Mouse (Mus musculus) left cerebral cortex, postnatal 14 days (tissue): ENCODE measurements around the gene Sox5. TPM values are rescaled to one million over a fixed set of nuclear protein-coding genes. Genes with fewer than 3 reads are reported as not detected.
A peak's percentile ranks its signal among the peaks of the same experiment; 100 is the strongest.

Experiments
- DNase-seq, 2 experiments: peaks; one replicate each; pipeline ENCODE4 v3.0.0; 2021 to 2022; ENCODE audit warnings: low spot score in 2 of 2, mixed read lengths in 1 of 2
- intact Hi-C: fragments of 180-260 bp; cut with DNase I; formaldehyde crosslinking; loops from one replicate; pipeline ENCODE4 v1.15.1; 2025
- total RNA-seq, 2 experiments: library from RNA; stranded (reverse); gene quantifications; 2 replicates each; pipeline ENCODE4 v1.2.3; 2021

Gene Sox5
- total RNA-seq, 2 experiments from 2014 or later: 63.8 to 68.3 TPM

GRCm38 (mm10) chr6:144048201-144048924, 733.4 kb downstream of the Sox5 start:
- intact Hi-C loops: no loop called here
- DNase-seq: no peak

- DNase-seq: peak; percentile 12 to 32
- intact Hi-C loops: no loop called here
Observed at GRCm38 (mm10) chr6:144045503-144045902, 736.3 kb downstream of the Sox5 start.

GRCm38 (mm10) chr6:144044381-144044780, 737.4 kb downstream of the Sox5 start:
- intact Hi-C loops: no loop called here
- DNase-seq: no peak

- intact Hi-C loops: no loop called here
- DNase-seq: no peak
Observed at GRCm38 (mm10) chr6:144042936-144043335, 738.8 kb downstream of the Sox5 start.

- intact Hi-C loops: no loop called here
- DNase-seq: no peak
Observed at GRCm38 (mm10) chr6:144041941-144042340, 739.8 kb downstream of the Sox5 start.

- DNase-seq: no peak
- intact Hi-C loops: no loop called here
Observed at GRCm38 (mm10) chr6:144041188-144041587, 740.6 kb downstream of the Sox5 start.

GRCm38 (mm10) chr6:144040349-144040748, 741.4 kb downstream of the Sox5 start:
- DNase-seq: no peak
- intact Hi-C loops: no loop called here

GRCm38 (mm10) chr6:144039221-144039620, 742.6 kb downstream of the Sox5 start:
- intact Hi-C loops: no loop called here
- DNase-seq: no peak

- intact Hi-C loops: no loop called here
- DNase-seq: no peak
Observed at GRCm38 (mm10) chr6:144033191-144033590, 748.6 kb downstream of the Sox5 start.

- intact Hi-C loops: no loop called here
- no peak for DNase-seq
Observed at GRCm38 (mm10) chr6:144016929-144017328, 764.8 kb downstream of the Sox5 start.

- no peak for DNase-seq
- intact Hi-C loops: no loop called here
Observed at GRCm38 (mm10) chr6:144011880-144012524, 769.8 kb downstream of the Sox5 start.

GRCm38 (mm10) chr6:144010995-144011394, 770.8 kb downstream of the Sox5 start:
- intact Hi-C loops: no loop called here
- no peak for DNase-seq

GRCm38 (mm10) chr6:144010285-144010684, 771.5 kb downstream of the Sox5 start:
- intact Hi-C loops: no loop called here
- no peak for DNase-seq

- intact Hi-C loops: loop anchor here (5.0 kb wide), 1 partner anchor 1057 kb away; no protein-coding TSS in a partner anchor
Observed at GRCm38 (mm10) chr6:144005132-144005531, 776.6 kb downstream of the Sox5 start.

GRCm38 (mm10) chr6:143998201-143998600, 783.6 kb downstream of the Sox5 start:
- intact Hi-C loops: no loop called here
- no peak for DNase-seq

More at GRCm38 (mm10) chr6:144005132-144005531, 776.6 kb downstream of the Sox5 start:
- DNase-seq: no peak

- intact Hi-C loops: no loop called here
Observed at GRCm38 (mm10) chr6:143997616-143998015, 784.2 kb downstream of the Sox5 start.

GRCm38 (mm10) chr6:143995046-143995445, 786.7 kb downstream of the Sox5 start:
- intact Hi-C loops: no loop called here

More at GRCm38 (mm10) chr6:143997616-143998015, 784.2 kb downstream of the Sox5 start:
- DNase-seq: no peak

GRCm38 (mm10) chr6:143987548-143987947, 794.2 kb downstream of the Sox5 start:
- intact Hi-C loops: no loop called here
- DNase-seq: no peak

More at GRCm38 (mm10) chr6:143995046-143995445, 786.7 kb downstream of the Sox5 start:
- DNase-seq: no peak

GRCm38 (mm10) chr6:143980131-143980530, 801.6 kb downstream of the Sox5 start:
- DNase-seq: no peak

GRCm38 (mm10) chr6:143967724-143968400, 813.9 kb downstream of the Sox5 start:
- intact Hi-C loops: no loop called here
- no peak for DNase-seq

More at GRCm38 (mm10) chr6:143980131-143980530, 801.6 kb downstream of the Sox5 start:
- intact Hi-C loops: no loop called here
